Mouse (Mus musculus) kidney, adult 8-10 months (tissue): ENCODE results near the gene Rad54l2.

Experiments used
- DNase-seq, 2 experiments: peaks; one replicate each; pipeline ENCODE4 v3.0.0; 2022

The Rad54l2 gene

GRCm38 (mm10) chr9:106788812-106789321 is at the start of gene Rad54l2:
Gene Rad54l2, minus strand, starts transcription at chr9:106789194.
- peak; percentile 76 to 86 for DNase-seq

GRCm38 (mm10) chr9:106822381-106823104 is 33.5 kb upstream of the Rad54l2 start:
- DNase-seq: peak; percentile 90 to 92

GRCm38 (mm10) chr9:106821618-106822380 is 32.8 kb upstream of the Rad54l2 start, which contains the start of gene Dcaf1:
Gene Dcaf1, plus strand, starts transcription at chr9:106821874.
- peak; percentile 95 to 96 for DNase-seq

- DNase-seq: peak; percentile 4 to 12
These were observed 32.1 kb upstream of the Rad54l2 start for GRCm38 (mm10) chr9:106821050-106821617.

- DNase-seq: peak in 1 of 2 experiments; percentile 9
These were observed 30.2 kb upstream of the Rad54l2 start for GRCm38 (mm10) chr9:106819201-106819600.

- no peak for DNase-seq
These were observed 29.2 kb upstream of the Rad54l2 start for GRCm38 (mm10) chr9:106818191-106818590.

GRCm38 (mm10) chr9:106806503-106806902 is 17.5 kb upstream of the Rad54l2 start:
- DNase-seq: no peak

GRCm38 (mm10) chr9:106790831-106791230 is 1.8 kb upstream of the Rad54l2 start:
- peak; percentile 58 to 75 for DNase-seq

GRCm38 (mm10) chr9:106789363-106789762 is 369 bp upstream of the Rad54l2 start:
- no peak for DNase-seq

- no peak for DNase-seq
These were observed 799 bp downstream of the Rad54l2 start for GRCm38 (mm10) chr9:106787979-106788811.

GRCm38 (mm10) chr9:106785206-106785605 is 3.8 kb downstream of the Rad54l2 start:
- peak in 1 of 2 experiments; percentile 52 for DNase-seq

- peak; percentile 22 to 62 for DNase-seq
These were observed 5.4 kb downstream of the Rad54l2 start for GRCm38 (mm10) chr9:106783554-106783953.

- no peak for DNase-seq
These were observed 8.9 kb downstream of the Rad54l2 start for GRCm38 (mm10) chr9:106780086-106780485.

- DNase-seq: no peak
These were observed 10.7 kb downstream of the Rad54l2 start for GRCm38 (mm10) chr9:106778319-106778718.

- DNase-seq: no peak
These were observed 11.6 kb downstream of the Rad54l2 start for GRCm38 (mm10) chr9:106777423-106777822.

- no peak for DNase-seq
These were observed 12.9 kb downstream of the Rad54l2 start for GRCm38 (mm10) chr9:106776116-106776515.

- no peak for DNase-seq
These were observed 17.2 kb downstream of the Rad54l2 start for GRCm38 (mm10) chr9:106771770-106772169.

GRCm38 (mm10) chr9:106770216-106770615 is 18.8 kb downstream of the Rad54l2 start:
- no peak for DNase-seq

GRCm38 (mm10) chr9:106769781-106770180 is 19.2 kb downstream of the Rad54l2 start:
- no peak for DNase-seq

- DNase-seq: no peak
These were observed 32.6 kb downstream of the Rad54l2 start for GRCm38 (mm10) chr9:106756421-106756820.

GRCm38 (mm10) chr9:106755776-106756175 is 33.2 kb downstream of the Rad54l2 start:
- DNase-seq: no peak

- DNase-seq: no peak
These were observed 34.7 kb downstream of the Rad54l2 start for GRCm38 (mm10) chr9:106754311-106754710.
